Mouse (Mus musculus) intestine, postnatal 0 days (tissue): ENCODE results near the gene Cstf2t. TPM values are rescaled to one million over a fixed set of nuclear protein-coding genes. Genes with fewer than 3 reads are reported as not detected.

Experiments
- ATAC-seq: fragments of 200-750 bp; cut with Nextera tagmentation; 2 replicates; pipeline ENCODE4 v1.8.0; 2017; ENCODE audit warnings: mild to moderate bottlenecking, moderate TSS enrichment, moderate library complexity
- H3K27ac ChIP-seq: fragments of 300-500 bp; sonication (generic); 2 replicates; pipeline ENCODE4 v1.5.1; 2014; ENCODE audit warnings: mild to moderate bottlenecking, low read depth, low read length, moderate library complexity
- H3K27me3 ChIP-seq: fragments of 300-500 bp; sonication (generic); replicated peaks from 2 replicates; pipeline ENCODE4 v1.6.1; 2014; ENCODE audit warnings: low read length, mixed read lengths; ENCODE audit not compliant: control insufficient read depth, insufficient read depth
- H3K36me3 ChIP-seq: fragments of 300-500 bp; sonication (generic); 2 replicates; pipeline ENCODE4 v1.6.1; 2014; ENCODE audit warnings: mild to moderate bottlenecking, moderate library complexity; ENCODE audit not compliant: control insufficient read depth, insufficient read depth
- H3K4me1 ChIP-seq: fragments of 300-500 bp; sonication (generic); replicated peaks from 2 replicates; pipeline ENCODE4 v1.6.1; 2014; ENCODE audit warnings: antibody characterized with exemption, low read length, mixed read lengths; ENCODE audit not compliant: control insufficient read depth, insufficient read depth
- H3K4me2 ChIP-seq: fragments of 300-500 bp; sonication (generic); replicated peaks from 2 replicates; pipeline ENCODE4 v1.6.1; 2014; ENCODE audit warnings: low read depth, mild to moderate bottlenecking, moderate library complexity
- H3K4me3 ChIP-seq: fragments of 300-500 bp; sonication (generic); 2 replicates; pipeline ENCODE4 v1.5.1; 2014; ENCODE audit warnings: low read depth, low read length
- H3K9ac ChIP-seq: fragments of 300-500 bp; sonication (generic); 2 replicates; pipeline ENCODE4 v1.6.1; 2014; ENCODE audit warnings: mild to moderate bottlenecking, low read depth, low read length
- H3K9me3 ChIP-seq: fragments of 300-500 bp; sonication (generic); 2 replicates; pipeline ENCODE4 v1.6.1; 2016; ENCODE audit warnings: mixed run types; ENCODE audit not compliant: control insufficient read depth
- CTCF ChIP-seq: sonication (generic); IDR thresholded peaks from 2 replicates; pipeline ENCODE4 v1.5.1; 2016; ENCODE audit warnings: low read depth, mild to moderate bottlenecking, control low read depth, antibody characterized with exemption, moderate library complexity
- WGBS: fragments of 180-500 bp; shearing (Covaris S2); extraction: QIAGEN DNeasy Blood & Tissue Kit; methylation state at CpG from one replicate; pipeline ENCODE4 v1.1.7; 2014; 5-methylcytosine and 5-hydroxymethylcytosine counted together
- polyA plus RNA-seq: library from polyadenylated mRNA; unstranded; fragments of >200 nt; fragmentation: Nextera tagmentation; extraction: Ambion mirVana; gene quantifications from 2 replicates; pipeline ENCODE4 v1.2.1, GENCODE M21; 2015

The Cstf2t gene
- polyA plus RNA-seq, 1 experiment from 2014 or later = 19.7 TPM

GRCm38 (mm10) chr19:31124628-31125027, 42.0 kb downstream of the Cstf2t start:
- H3K4me1 ChIP-seq = no peaks in the 10 kb centered on the region
- no peak overlapping the region for H3K4me3 ChIP-seq
- H3K9me3 ChIP-seq = no peaks in the 10 kb centered on the region
- H3K36me3 ChIP-seq = no peaks in the 10 kb centered on the region
- no peak for TF ChIP-seq CTCF
- no peak overlapping the region for H3K9ac ChIP-seq
- H3K27ac ChIP-seq = no peak overlapping the region
- H3K4me2 ChIP-seq = no peak overlapping the region
- H3K27me3 ChIP-seq = no peaks in the 10 kb centered on the region
- ATAC-seq = no peak
- WGBS = 89% methylated on average over 3 of the region's 3 CpGs

GRCm38 (mm10) chr19:31132614-31133013, 50.0 kb downstream of the Cstf2t start:
- Histone ChIP-seq H3K9ac (no peak overlapping the region), H3K36me3 (no peaks in the 10 kb centered on the region), H3K4me1 (no peaks in the 10 kb centered on the region), H3K27me3 (no peaks in the 10 kb centered on the region), H3K4me3 (no peak overlapping the region), H3K9me3 (no peaks in the 10 kb centered on the region), H3K27ac (no peak overlapping the region), H3K4me2 (no peak overlapping the region)
- TF ChIP-seq CTCF = no peak
- no peak for ATAC-seq
- 78% methylated on average over 8 of the region's 8 CpGs for WGBS

GRCm38 (mm10) chr19:31136316-31136715, 53.7 kb downstream of the Cstf2t start:
- Histone ChIP-seq H3K4me3 (no peak overlapping the region), H3K4me1 (no peaks in the 10 kb centered on the region), H3K36me3 (no peaks in the 10 kb centered on the region), H3K4me2 (no peak overlapping the region), H3K9ac (no peak overlapping the region), H3K9me3 (no peaks in the 10 kb centered on the region), H3K27me3 (no peaks in the 10 kb centered on the region), H3K27ac (no peak overlapping the region)
- WGBS = 48% methylated on average over 2 of the region's 2 CpGs
- TF ChIP-seq CTCF = no peak
- no peak for ATAC-seq
